Mouse (Mus musculus) frontal cortex, postnatal 25 days (tissue): ENCODE data around the gene Pcnx2.

ENCODE experiments used
- DNase-seq, 2 experiments: peaks; one replicate each; pipeline ENCODE4 v3.0.0; 2022; ENCODE audit warnings: low spot score in 2 of 2

Pcnx2 gene

DNA sequence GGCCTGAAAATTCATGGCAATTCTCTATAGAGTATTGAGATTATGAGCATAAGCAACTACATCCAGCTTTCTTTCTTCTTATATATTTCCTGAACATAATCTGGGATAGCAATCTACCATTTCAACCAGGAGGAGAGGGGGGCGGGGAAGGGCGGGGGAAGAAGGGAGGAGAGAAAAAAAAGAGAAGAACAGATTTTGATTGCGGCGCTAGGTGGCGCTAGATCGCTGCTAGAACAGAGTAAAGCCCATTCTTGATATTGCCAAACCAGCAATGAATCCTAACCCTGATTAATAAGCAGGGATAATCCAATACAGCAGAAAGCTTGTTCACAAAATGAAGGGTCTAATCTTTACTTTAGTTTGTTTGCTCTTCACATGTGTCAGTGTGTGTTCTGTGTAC, 782 bp upstream of the Pcnx2 start:
- DNase-seq = peak in 1 of 2 experiments; percentile 52

DNA sequence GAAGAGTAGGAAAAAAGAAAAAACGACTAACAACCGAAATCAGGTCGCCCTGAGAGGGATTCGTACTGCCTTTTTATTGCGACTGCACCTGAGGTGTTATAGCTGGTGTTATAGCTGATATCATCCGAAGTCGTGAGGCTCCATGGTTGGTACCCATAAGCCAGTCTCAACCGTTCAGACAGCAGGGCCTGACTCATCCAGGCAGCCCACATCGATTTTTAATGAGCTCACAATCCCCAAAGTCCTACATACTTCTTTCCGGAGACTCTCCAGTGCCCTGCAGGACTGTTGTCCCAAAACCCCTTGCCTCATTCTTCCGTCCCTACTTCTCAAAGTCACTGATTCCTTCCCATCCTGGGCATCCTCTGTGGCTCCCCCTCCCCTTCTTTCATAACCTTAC, 729 bp downstream of the Pcnx2 start:
- no peak for DNase-seq

DNA sequence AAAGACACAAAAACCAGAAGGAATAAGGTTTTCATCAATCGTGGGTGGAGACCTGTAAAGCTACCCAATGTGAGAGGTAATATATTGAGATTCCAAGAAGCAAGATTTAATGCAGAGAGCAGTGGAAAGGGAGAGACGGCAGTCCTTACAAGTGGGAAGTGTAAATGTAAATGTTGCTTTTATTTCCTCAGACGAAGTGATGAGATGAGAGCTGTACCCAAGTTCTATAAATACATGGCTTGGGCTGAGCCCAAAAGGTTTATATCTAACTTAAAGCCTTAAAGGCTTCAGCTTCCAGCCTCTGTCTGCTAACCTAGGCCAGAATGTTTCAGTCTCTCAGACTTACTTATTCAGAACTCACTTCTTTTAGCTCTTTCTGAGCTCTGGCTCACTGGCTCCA, 8.2 kb downstream of the Pcnx2 start:
- DNase-seq = no peak

DNA sequence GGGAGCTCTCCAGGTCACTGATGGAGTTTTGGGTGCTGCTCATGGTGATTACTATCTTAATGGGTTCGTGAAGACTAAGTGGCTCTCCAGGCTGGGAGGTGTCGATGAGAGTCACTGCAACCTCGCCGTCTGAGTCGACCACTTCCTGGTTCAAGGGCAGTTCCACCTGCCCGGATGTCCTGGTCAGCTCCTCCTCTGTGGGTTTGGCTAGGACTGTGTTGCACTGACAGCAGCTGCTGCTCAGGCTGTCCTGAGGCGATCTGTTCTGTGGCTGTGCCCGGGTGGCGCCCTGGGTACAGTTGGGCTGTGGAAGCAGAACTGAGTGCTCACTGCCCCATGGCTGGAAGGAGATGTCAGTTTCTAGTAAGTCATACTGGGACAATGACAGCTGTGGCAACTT, 10.6 kb downstream of the Pcnx2 start:
- no peak for DNase-seq

DNA sequence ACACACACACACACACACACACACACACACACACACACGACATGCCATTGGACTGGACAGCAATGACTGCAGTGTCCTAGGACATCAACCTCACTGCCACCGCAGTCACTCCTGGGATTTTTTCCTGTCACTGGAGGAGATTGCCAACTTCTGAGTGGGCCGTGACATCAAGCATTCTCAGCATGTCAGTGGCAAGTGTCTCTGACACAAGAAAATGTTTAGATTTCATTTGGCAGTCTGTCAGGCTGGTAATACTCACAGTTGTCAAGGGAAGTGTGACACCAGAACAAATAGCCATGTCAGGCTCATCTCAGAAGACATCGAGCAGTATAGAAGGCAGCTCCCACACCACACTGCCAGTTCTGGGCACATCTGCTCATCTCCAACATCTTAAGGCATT, 17.7 kb downstream of the Pcnx2 start:
- no peak for DNase-seq

DNA sequence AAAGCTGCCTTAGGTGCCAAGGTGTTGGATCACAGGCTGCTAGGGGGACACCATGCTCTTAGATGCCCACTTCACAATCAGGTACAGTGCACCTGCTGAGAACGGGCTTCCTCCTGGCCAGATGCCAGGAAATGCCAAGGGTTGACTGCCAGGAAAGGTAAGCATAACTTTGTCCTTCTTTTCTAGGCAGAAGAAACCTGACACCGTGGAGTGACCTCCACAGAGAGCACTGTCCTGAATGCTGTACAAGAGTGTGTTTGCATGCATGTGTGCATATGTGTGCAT, 24.9 kb downstream of the Pcnx2 start:
- no peak for DNase-seq

DNA sequence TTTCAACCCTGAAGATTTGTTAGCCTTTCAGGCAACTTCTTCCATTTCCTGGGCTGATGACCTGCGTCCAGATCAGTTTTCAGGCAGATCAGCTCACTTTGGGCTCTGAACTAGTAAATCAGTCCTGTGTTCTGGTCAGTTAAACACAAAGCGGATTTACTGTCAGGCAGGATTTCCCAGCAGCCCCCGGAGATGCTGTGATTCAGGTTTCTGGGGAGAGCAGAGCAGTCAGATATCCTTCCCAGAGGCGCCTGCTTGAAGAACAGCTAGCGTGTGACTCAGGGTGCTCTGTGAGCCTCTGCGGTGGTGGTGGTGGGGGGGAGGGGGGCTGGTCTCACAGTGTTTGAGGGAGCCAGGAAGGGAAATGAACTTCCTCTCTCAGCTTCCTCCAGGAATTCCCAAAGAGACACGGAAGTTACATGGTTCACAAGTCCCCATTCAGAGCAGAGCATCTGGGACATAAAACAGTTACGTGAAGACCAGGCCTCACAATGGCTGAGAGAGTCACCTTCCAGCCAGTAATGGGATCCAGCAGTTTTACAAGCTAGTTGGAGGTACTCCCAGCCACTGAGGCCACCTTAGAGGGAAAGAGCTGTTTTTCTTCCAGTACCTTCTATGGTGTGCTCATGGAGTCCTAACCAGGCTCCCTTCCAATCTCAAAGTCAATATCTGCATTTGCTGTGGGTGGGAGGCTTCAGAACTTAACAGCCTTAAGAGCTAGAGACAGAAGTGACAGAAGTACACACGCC, 25.4 kb downstream of the Pcnx2 start:
- DNase-seq = no peak

DNA sequence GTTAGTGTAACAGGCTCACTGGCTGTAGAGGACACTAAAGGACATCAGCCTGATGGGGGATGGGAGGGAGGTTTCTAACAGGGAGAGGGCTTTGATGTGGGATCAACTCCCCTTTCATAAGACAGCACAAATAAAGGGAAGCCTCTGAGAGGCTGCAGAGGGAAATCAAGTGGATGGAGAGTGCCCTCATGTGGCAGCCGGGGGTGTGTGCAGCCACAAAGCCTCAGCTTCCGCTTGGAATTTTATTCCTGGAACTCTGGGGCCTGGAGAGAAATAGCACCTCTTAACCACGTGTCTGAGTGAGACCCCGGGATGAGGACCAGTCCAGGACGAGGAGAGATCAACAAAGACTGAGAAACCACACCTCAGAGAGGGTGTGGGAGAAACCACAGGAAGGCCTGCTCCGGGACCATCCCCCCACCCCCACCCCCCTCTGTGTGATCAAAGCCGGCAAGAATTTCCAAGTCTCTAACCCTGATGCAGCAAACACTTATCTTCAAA, 27.2 kb downstream of the Pcnx2 start:
- DNase-seq = peak; percentile 61 to 66

DNA sequence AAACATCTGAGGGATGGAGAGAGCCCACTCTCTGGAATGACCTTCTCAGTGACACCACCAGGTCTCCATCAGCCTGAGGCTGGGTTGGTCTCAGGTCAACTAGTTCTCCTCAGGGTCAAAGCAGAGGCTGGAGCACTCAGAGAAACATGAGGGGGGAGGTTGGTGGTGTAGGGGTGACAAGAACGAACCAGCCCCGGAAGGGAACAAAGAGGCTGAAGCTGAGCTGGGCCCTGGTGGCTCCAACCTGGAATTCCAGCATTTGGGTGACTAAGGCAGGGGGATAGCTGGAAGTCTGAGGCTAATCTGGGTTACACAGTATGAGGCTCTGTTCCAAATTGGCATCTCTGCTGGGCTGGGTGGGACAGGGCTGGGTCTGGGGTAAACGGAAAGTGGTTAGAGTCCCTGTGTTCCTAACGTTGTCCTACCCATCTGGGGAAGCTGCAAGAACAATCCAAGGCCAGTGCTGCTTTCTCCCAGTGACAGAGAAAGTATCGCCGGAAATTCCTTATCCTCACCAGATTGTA, 27.9 kb downstream of the Pcnx2 start:
- no peak for DNase-seq

DNA sequence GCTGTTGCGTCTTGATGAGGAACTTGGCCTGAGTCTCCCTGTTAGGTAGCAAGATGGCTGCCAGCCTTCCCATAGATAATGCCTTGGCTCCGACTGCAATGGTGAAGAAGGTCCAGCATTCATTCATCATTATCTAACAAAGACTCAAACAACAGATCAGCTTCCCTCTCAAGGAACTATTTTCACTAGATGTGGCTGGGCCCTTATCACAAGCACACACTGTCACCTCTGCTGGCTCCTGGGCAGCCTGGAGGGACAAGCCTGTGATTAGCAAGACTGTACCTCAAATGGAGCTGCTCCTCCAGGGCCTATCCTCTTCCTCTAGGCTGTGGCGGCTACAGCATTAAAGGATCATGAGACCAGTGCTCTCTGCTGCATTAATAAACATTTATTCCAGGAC, 28.4 kb downstream of the Pcnx2 start:
- no peak for DNase-seq

DNA sequence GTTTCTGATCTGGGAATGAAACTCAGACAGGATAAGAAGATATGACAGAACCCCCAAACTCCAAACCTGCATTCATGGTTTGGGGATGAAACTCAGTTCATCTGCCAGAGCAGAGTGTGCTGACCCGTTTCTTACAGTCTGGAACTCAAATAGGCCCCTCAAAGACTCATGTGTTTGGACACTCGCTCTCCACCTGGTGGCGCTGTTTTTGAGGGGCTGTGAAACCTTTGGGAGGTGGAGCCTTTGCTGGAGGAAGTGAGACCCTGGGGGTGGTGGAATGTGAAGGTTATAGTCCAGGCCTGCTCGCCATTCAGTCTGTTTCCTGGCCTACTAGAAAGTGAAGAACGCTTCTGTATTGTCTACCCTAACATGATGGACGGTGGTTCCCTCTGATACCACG, 29.6 kb downstream of the Pcnx2 start:
- DNase-seq = no peak

DNA sequence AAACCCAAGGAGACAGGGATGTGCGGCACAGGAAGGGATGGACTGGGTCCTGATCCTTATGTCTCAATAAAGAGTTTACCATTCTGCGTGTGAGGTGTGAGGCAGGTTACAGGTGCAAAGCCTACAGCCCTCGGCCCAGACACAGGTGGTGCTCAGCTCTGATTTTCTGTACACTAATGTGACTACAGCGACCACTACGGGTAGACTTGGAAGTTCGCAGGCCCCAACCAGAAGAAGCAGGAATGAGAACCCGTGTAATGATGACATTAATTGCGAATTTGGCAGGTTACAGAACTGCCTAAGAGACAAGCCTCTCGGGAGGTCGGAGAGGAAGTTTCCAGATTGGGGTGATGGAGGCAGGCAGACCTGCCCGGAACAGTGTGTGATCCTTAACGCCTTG, 32.0 kb downstream of the Pcnx2 start:
- DNase-seq = no peak

DNA sequence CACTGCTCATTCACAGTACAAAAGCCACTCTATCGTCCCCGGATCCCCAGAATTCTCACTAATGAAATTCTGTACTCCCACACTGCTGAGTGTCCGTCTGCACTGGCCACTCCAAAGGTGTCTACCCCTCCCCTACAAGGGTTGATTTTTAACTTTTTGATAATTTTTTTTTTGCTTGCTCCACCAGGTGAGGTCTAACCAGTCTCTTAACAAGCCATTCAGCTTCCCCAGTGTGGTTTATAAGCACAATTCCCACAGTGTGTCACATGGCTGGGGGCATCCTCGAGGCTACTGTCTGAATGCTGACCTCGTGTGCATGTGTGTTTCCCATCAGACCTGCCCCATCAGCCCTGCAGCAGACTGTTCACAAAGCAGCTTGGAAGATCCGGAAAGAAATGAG, 40.9 kb downstream of the Pcnx2 start:
- no peak for DNase-seq

DNA sequence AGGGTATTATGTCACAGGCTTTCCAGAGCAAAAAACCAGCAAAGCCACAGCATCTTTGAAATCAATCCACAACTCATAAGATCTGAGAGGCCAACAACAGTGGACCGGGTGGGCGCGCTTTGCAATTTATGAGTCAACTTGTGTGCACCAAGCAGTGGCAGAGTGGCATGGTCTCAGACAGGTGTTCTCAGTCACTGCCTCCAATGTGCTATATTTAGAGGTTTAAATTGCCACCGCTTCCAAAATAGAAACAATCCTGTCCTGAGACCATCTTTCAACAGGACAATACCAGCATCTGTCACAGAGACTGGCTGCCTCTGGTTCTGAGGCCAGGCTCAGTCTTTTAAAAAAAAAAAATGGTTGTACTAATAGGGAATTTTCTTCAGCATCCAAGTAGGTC, 42.0 kb downstream of the Pcnx2 start:
- no peak for DNase-seq

DNA sequence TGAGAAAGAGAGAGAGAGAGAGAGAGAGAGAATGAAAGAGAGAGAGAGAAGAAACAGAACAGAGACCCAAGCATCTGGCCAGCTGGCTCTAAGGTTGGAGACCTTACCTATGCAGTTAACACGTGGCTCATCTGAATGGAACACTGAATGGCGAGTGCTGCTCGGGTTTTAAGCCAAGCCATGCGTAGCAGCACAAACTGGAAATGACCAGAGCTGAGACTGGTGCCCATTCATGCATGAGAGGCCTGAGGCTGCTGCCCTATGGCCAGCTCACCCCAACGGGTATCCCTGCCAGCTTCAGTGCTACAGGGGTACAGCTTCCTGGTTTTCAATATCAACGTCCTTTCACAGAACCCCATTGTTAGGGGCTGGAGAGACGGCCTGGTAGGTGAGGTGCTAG, 43.7 kb downstream of the Pcnx2 start:
- no peak for DNase-seq

DNA sequence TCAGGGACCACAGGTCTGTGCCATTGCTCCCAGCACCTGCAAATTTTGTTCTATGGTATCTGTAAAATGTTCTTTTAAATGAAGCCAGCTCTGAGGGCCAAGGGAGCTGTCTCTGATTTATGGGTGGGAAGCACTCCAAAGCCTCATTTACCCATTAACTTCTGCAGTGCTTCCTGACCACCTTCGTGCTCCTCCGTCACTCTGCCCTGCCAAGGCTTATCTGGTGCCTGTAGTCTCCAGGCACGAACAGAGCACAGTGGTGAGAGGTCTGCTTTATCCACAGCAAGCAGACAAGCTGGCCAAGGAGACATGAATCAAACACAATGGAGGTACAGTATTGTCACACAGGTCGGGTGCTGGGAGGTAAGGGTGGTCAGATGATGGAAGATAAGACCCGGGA, 44.8 kb downstream of the Pcnx2 start:
- DNase-seq = no peak

DNA sequence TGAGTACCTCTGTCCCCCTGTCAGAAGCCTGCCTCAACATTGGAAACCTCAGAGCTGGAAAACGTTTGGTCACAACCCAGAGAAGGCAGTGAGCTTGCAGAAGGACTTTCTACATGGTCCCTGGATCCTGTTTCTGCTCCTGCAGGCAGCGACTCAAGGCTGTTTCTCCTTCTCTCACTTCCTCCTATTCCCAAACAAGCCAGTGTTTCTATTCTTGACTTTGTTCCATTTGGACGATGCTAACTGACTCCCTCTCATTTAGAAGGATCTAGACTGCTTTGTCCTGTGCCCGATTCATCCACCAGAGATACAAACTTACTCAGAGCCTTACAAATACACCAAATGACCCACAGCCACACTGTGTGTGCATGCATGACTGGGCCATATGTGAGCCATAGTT, 48.9 kb downstream of the Pcnx2 start:
- DNase-seq = no peak

DNA sequence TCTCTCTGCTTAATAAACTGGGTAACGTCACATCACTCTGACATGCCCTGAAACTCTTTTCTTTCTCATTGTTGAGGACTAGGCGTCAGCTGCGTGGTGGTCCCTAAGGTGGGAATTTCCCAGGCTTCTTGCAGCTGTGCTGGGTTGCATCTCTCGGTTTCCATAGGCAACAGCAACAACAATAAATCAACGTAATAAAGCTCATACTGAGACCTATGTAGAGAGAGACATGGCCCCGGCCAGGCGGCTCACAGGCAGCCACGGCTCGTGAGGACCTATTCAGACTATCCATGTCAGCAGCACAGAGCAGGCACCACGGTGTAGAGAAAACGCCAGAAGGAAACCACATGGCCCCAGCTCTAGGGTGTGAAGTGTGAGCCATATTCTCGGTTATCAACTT, 50.3 kb downstream of the Pcnx2 start:
- DNase-seq = no peak

DNA sequence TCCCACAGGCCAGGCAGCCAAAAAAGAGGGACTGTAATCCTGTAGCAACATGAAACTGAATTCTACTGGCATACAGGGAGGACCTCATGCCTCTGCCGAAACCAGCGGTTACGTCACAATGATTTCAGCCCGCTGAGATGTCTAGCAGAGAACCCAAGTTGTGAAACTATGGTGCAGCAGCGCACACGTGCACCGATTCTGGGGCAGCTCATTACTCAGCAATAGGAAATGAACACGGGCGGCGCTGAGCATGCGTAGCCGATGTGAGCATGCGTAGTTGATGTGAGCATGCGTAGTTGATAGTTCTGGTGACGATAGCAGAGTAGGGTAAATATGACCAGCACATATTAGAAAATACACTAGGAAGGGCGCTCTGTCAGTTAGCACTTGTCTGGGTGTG, 52.8 kb downstream of the Pcnx2 start:
- DNase-seq = no peak

DNA sequence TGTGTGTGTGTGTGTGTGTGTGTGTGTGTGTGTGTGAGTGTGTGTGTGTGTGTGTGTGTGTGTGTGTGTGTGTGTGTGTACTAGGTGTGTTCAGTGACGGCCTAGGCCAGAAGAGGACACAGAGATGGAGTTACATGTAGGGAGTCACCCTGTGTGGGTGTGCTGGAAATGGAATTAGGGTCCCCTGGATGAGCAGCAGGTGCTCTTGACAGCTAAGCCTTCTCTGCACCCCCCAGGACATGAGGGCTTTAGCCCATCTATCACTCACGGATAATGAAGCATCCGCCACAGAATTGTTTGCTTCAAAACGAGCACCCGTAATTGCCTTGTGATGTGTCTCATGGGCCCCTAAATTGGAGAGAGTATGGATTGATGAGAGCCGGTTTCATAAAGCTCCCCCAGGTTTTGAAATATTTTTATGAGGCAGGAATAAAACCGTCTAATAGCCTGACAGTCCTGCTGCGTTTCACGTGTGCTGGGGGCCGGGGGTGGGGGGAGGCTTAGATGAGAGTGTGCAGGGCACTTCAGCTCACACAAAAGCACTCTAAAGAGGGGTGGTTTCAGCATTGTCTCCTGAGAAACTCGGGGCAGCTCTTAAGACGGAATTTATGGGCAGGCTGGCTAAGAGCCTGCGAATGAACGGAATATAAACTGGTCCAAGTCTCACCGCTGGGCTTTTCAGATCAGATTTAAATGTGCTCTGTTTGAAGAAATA, 54.8 kb downstream of the Pcnx2 start:
- DNase-seq = no peak

DNA sequence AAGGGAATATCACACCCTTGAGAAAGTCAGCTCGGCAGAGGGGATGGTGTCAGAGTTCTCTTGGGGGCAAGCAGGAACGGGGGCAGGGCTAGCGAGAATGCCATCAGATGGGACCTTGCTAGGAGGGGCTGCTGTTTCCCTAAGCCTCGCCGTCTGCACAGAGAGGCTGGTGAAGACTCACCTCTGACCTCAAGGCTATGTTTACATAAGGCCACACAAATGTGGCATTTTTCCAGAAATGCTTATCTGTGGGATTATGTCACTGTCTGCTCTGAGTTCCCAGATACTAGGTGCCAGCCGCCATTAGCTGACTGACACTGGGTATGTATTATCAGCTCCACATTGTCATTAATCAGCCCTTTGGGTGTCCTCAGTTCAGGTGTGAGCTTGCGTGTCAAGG, 56.0 kb downstream of the Pcnx2 start:
- no peak for DNase-seq

DNA sequence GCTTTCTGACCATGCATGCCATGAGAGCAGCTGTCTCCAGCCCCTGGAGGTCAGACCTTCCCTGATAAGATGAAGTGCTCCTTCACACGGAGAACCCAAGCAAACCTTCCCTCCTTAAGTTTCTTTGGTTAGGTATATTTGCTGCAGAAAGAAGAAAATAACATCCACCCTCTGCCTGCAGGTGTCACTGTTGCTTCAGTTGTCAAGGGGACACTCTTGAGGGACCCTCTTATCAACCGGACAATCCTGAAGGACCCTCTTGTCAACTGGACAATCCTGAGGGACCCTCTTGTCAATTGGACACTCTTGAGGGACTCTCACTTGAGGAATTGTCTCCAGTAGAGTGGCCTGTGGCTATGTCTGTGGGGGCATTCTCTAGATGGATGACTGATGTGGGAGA, 73.4 kb downstream of the Pcnx2 start:
- no peak for DNase-seq

DNA sequence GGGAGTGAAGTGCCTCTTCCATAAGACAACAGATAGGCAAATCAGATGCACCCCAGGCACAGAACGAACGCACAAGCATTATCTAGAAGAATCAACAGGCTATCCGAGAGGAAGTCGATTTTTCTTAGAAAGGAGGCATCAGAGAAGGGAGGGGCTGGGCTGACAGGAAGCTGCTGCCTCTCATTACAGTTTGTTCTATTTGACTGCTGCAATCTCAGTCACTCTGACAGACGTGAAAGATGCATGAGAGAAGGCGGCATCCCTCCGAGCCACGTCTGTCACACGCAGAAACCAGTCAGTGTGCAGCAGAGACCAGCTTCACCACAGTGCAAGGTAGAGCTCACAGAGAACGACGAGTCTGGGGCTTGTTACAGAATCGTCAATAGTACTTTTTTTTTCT, 74.4 kb downstream of the Pcnx2 start:
- no peak for DNase-seq

DNA sequence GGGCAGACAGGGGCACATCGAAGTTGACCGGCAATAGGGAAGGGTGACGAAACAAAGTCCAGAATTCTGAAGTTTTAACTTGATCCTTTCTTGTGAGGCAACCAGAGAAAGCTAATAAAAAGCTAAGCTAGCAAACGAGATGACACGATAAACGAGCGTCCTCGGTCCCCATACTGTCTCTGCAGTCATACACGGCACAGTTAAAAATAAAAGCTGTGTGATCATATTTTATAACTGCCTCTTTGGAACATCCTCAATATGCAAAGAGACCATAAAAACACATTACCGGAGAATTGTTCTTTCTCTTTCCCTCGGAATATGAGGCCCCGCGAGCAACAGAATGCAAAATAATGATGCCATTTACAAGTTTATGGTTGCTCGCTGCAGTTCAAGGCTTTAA, 76.1 kb downstream of the Pcnx2 start:
- DNase-seq = no peak
